Mouse (Mus musculus) megakaryocyte, adult 5-6 weeks (primary cell): ENCODE measurements around the gene Fam20a. TPM values are rescaled to one million over a fixed set of nuclear protein-coding genes. Genes with fewer than 3 reads are reported as not detected.

Source experiments
- ATAC-seq: 2 replicates; pipeline ENCODE4 v1.8.0; 2016; ENCODE audit warnings: mild to moderate bottlenecking, inconsistent platforms; ENCODE audit not compliant: poor library complexity, severe bottlenecking
- total RNA-seq, 2 experiments: library from RNA; stranded (forward) in 1 of 2; stranded (reverse) in 1 of 2; fragments of 153-499, 151-499 nt in 1 of 2; fragments of 221-1000, 200-1000 nt in 1 of 2; gene quantifications; 2 replicates each; pipeline versions ENCODE4 v1.2.3 to v1.2.4; 2015 to 2017

Fam20a gene
- total RNA-seq, 2 experiments from 2014 or later: 0.33 TPM; not detected in 1

DNA sequence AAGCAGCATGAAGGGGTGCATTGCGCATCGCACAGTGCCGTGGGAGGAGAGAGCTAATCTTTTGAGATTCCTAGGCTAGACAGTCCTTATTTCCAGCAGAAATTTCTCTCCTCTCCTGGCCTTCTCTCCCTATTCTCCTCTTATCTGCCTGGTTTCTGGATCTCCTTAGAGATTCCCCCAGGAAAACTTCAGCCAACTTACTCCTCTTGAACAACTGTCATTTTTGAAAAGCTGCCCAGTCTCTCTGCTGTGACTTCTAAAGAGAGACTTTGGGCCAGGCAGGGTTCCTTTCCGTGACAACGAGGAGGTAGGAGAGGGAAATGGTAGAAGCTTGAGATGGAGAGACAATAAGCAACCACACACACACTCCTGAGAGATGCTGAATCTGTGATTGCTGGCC is 4.6 kb downstream of the Fam20a start:
- ATAC-seq: no peak

DNA sequence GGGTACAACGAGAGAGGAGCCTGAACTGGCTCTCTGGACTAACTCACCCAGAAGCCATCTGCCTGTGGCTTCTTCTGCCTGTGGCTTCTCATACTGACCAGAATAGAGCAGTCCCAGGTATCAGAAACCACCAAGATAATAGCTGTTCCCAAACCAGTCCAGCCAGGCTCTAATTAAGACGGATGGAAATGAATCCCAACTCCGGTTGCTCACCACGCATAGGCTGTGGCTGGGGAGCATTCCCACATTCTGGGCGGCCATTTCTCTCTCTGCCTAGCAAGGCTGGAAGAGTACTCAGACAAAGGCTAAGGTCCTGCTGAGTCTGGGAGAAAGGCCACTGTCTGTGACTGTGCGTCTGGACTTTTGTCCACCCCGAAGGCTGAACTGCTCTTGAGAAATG is 5.1 kb downstream of the Fam20a start:
- ATAC-seq: no peak

DNA sequence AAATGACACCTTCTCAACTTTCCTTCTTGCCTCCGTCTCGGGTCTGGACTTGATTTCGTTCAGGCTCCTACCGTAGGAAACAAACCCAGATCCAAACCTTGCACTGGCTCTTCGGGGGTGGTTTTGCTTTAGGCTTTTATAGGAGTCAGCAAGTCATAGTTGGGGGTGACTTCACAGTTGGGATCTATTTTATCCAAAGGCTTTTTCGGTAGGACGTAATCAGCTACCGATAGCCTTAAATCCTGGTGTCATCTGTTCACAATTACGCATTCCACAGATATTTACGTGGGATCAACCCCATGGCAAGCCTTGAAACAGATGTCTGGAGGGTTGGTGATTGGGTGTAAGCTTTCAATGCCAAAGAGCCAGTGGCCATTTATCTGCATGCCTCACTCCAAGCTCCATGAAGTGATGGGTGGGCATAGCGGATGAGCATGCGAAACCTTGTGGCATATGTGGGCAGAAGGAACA is 6.7 kb downstream of the Fam20a start:
- ATAC-seq: no peak

DNA sequence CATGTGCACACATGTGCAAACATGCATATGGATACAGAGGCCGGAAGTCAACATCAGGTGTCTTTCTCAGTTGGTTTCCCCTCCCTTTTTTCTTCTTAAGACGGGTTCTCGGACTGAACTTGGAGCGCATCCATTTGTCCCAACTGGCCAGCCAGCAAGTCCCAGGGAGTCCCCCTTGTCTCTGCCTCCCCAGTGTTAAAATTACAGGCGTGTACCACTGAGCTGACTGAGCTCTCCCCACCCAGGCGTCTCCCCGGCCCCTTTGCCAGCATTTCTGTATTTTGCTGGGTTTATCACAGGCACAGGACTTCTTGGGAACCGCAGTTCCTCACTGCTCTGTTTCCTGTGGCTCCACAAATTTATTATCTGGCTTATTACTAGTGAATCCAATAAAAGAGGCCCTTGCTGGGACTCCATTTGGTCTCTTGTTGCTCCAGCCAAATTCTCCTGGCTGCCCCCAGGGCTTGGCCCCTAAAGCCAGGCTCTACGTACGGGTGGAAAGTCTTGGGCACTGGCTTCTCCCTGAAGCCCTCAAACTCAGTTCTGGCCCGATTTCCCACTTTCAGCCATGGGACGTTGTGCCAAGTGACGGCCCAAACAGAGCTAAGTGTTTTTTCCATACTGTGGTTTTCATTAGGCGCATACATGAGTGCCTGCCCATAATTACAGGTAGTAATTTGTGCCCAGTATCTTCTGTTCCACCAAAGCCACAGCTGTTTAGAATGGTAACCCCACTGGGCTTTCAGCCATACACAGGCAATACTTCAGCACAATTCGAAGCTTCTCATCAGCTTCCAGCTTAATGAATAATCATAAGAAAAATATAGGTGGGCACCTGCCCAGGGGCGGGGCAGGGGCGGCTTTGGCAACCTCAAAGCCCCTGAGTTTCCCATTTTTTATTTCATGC is 7.5 kb downstream of the Fam20a start:
- ATAC-seq: no peak

DNA sequence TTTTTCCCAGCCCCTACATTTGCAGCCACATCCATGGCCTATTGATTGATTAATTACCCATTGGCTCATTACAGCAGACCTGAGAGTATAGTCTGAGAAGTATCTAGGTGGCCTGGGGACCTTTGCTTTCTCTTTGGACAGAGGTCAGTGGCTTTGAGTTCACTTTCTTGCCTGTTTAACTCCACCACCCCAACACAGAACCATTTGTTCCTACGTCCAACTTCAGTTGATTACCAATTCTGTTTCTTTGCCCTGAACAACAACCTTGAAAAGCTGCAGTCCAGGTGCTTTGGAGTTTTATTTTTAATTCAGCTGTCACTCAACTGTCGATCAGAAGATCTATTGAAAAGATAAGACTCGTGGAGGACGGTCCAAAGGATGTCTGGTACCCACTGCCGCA is 12.6 kb downstream of the Fam20a start:
- no peak for ATAC-seq

DNA sequence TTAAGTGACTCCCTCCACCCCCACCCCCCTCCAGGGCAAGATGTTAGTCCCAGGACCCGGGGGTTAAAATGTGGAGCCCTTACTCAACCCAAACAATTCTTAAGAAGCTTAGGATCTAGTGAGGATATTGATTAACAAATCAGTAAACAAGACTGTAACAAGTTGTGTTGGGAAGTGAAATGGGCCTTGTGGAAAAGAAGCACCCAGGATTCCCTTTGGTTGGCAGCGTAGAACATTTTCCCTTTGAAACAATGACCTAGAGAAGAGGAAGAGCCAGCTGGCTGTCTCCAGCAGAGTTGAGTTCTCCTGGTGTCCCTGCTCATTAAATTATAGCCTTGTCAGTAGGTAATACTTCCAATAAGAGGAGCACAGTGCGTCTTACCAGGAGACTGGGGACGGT is 13.3 kb downstream of the Fam20a start:
- no peak for ATAC-seq

DNA sequence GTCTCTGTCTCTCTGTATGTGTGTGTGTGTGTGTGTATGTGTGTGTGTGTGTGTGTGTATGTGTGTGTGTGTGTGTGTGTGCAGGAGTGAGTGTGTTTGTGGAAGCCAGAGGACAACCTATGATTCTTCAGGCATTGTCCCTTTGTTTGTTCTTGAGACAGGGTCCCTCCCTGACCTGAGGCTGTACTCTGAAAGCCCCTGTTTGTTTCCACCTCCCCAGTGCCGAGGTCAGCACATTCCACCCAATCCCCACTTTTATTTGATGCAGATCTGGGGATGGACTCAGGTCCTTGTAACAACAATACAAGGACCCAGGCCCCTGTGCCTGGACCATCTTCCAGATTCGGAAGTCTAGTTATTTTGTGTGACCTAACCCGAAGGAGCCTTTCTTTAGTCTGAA is 14.6 kb downstream of the Fam20a start:
- ATAC-seq: no peak

DNA sequence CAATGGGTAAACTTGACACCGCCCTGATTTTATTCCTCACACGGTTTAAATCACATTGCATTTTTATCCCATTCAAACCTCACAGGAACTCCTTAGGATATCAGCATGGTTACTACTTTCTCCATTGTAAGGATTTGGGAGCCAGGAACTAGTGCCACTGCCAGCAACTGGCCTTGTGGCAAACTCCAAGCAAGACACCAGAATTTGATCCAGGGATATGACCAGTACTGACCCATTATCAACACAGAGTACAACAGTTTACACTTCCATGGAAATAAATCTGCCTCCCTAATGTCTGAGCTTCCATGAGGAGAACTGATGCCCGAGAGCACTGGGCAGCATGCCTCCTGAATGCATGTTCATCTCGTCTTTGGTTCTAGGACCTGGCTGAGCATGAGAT is 15.5 kb downstream of the Fam20a start:
- no peak for ATAC-seq

DNA sequence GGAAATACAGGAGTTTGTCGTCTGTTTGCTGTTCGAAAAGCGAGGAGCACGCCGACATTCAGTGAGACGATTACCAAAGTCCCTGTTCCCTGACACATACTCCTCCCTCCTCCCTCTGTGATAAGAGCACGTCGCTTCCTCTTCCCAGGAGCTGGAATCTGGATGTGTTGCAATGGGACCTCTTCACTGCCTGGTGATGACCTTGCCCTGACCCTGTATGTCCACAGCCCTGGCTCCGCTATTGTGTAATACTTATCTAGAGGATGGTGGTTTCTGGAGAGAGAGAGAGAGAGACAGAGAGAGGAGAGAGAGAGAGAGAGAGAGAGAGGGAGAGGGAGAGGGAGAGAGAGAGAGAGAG is 16.0 kb downstream of the Fam20a start:
- ATAC-seq: peak; percentile 95

DNA sequence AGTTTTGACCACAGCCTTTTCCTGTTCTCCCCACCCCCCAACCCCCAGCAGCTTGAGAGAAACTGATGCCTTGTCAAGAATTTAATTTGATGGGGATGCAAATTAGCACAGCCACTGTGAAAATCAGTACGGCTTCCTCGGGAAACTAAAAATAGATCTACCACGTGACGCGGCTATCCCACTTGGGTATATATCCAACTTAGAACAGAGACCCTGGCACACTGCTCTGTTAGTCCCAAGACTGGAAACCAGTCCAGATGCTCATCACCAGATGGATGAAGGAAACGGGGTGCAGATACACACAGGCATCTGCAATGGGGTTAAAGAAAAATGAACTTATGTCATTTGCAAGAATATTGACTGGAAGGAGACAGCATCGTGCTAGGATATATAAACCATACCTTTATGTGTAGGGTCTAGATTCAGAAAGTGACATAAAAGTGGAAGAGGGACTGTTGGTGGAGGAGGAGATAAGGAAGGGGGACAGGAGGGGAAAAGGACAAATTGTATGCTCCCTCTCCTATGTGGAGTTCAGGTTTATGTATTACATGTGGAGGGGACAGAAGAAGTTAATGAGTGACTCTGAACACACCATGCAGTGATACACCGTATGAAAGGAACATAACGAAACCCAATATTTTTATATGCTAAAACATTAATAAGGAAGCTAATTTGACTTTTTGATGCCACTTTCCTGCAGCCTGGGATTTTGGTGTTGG is 16.6 kb downstream of the Fam20a start:
- ATAC-seq: no peak

DNA sequence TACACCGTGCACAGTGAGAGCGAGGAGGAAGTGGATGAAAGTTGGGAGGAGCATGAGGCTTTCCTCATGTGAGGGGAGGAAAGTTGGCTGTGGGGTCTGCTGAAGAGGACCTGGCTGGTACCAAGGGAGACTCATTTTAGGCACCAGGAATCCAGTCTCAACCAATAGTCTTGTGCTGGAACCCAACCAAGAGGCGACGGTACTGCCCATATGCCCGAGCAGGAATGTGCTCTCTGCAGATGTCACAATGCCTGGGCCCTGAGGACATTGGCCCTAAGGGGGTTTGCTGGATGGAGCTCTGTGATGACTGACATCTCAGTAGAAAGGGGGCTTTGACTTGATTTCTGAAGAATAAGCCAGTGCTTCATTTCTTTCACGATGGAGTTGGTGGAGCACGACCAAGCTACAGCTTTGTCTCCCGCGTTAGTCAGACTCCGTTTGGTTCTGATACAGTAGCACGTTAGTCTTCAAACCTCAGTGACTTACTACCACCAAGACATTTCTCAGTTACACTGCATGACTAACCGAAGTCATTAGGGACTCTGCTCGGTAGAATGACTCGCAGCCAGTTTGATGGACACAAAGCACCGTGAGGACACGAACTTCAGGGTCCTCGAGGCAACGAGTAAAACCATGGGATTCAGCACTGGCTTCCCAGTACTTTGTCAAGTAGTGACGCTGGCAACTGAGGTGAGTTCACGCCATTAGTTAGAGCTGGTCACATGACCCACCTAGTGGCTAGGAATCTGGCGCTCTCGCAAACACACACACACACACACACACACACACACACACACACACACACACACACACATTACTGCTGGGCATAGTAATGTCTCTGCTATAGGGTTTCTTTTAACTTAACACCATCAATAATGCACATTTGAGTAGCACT is 17.5 kb downstream of the Fam20a start:
- ATAC-seq: no peak

DNA sequence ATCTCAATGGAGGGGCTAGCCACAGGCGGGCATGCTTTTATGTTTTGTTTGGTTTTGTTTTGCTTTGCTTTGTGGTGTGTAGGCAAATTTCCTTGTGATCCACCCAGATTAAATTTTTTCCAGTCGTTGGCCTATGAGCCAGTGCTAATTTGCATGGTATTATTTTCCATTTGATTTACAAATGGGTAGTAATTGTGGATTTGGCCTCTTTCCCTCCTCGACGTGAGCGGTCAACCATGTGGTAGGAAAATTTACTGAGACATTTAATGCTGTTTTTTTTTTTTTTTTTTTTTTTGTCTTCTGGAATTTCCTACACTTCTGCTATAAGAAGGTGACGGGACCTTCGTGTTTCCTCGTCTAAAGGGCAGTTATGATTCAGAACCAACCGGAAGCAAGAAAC is 18.2 kb downstream of the Fam20a start:
- no peak for ATAC-seq

DNA sequence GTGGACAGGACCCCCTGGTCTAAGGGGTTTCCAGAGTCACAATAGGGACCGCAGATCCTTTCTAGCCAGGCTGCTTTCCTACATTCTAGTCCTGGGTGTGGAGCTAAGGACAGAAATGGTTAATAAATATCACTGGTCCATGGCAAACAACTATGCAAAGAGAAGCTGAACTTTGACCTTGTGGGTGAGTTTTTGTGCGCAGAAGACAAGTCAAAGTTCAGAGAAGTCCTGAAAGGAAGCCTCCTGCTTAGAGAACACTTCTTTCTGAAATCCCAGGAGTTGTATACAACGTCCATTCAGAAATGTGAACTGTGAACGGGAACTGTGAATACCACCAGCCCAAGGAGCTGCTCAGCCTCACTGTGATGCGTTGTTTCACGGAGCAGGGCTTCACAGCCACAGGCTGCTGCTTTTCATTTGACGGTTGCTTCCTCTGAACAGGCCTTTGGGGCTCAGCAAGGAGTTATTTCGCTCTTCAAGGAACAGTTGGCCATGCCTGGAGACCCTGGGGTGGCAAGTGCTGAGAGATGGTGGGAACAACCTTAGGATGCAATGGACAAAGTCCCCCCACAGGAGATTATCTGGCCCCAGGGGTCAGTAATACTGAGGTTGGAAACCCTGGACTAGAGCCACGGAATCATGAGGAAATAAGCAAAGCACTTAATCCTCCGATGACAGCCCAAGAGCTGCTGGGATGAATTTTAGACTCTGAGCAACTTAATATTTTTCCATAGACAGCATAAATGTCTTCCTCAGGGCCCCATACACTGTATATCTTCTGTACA is 19.9 kb downstream of the Fam20a start:
- no peak for ATAC-seq

DNA sequence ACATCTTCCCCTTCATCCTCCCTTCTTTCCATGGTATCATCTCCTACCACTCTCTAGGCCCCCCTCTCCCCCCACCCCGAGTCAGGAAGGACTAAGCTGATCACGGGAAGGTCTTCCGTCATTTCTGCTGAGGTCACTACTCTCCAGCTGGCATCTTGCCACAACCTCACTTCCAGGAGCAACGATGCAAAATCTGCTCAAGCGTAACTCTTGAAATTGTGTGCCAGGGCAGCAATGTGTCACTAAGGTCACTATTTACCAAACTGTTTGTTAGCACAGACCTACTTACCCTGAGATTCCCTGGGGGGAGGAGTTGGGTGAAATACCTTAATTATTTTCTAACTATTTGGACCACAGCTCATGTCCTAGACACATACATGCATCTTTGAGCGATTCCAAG is 21.3 kb downstream of the Fam20a start:
- no peak for ATAC-seq

DNA sequence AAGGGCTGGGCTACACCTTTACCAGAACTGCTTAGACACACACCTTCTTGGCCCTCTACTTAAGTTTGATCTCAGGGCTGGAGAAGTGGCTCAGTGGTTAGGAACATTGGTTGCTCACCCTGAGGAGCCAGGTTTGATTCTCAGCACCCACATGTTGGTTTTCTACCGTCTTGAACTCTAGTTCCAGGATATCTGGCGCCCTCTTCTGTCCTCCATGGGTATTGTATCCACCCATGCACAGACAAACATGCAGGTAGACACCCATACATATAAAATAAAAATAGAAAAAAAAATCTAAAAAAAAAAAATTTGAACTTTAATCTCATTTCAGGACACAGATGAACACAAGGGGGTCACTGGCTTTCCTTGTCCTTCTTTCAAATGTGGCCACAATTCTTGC is 22.3 kb downstream of the Fam20a start:
- ATAC-seq: no peak

DNA sequence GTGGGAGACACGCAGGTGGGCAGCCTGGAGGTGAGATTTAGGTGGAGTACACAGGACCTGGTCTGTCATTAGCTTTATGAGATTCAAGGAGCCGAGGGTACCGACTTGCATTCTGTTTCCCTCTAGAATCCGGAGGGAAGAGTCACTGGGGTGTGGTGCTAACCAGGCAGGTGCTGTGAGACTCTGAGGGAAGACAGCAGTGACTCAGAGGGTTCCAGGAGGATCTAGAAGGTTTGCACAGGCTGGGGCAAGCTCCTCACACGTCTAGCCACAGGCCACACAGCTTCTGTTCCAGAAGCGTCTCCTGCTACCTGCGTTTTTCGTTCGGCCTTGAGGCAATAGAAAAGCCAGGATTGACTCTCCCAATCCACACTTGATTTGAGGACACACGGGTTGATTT is 23.3 kb downstream of the Fam20a start:
- no peak for ATAC-seq

DNA sequence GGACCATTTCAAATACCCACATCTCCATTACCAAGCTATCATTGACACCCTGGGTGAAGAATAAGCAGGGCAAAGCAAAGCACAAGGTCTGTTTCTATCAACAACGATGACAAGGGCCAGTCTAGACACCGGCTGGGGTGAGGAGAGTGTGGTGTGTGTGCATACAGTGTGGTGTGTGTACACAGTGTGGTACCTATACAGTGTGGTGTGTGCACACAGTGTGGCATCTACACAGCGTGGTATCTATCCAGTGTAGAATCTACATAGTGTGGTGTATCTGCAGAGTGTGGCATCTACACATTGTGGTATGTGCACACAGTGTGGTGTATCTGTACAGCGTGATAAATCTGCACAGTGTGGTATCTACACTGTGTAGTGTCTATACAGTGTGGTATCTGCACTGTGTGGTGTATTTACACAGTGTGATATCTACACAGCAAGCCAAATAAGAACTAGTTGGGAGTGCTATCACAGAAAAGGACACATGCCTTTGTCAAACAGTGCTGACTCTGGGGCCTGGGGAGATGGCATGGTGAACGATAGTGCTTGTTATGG is 24.9 kb downstream of the Fam20a start:
- ATAC-seq: no peak

DNA sequence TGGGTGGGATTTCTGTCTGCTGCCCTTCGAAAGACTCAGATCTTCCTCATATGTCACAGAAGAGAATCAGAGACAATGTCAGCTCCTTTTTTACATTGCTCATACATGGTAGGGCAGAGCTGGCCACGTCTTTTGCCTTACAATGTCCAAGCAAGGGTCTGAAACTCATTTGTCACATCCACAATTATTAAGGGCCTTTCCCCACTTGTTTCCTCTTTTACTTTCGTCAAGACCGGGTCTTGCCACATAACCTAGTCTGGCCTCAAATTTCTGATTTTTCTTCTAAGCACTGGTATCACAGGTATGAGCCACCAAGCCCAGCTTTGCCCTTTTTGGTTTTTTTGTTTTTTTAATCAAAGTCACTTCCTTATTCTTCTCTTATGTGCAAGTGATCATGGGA is 25.6 kb downstream of the Fam20a start:
- ATAC-seq: peak; percentile 72

DNA sequence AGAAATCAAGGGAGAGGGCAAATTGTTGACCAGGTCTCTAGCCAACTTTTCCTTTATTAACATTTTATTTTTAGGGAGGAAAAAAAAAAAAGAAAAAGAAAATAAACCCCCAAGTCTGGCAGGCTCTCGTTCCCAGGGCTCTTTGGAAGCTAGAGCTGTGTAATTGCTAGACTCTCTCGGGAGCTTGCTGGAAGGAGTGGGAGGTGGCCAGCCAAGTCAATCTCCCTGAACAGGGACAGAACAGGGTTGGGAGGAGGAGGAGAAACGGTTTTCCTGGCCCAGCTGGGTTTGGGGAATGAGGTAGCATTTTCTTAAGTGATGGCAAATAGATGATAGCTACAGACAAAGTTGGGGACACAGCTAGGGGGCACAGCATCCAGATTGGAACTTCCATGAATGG is 29.3 kb downstream of the Fam20a start:
- no peak for ATAC-seq

DNA sequence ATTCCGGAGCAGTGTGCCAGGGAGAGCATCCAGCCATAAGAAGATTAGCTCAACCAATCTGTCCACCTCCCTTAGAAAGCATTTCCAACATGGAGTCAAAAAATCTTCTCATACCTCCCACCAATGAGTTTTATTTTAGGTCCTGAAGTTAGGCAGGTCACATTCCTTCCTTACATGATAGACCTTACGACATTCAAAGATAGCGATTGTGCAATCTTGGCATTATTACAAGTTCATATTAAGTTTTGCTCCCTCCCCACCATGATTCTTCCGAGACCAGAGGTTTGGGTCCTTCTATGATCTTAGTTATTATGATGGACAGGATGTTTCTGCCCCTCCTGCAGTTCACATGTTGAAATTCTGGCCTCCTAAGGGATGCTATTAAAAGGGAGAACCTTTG is 32.5 kb downstream of the Fam20a start:
- ATAC-seq: no peak
